Mouse (Mus musculus) monocyte, adult 5-6 weeks (primary cell): ENCODE results near the gene Six1. TPM values are rescaled to one million over a fixed set of nuclear protein-coding genes. Genes with fewer than 3 reads are reported as not detected.
A peak's percentile ranks its signal among the peaks of the same experiment; 100 is the strongest.
"Not testable (repeated sequence)": the region's sequence is repeated elsewhere in the genome, so short reads cannot be mapped to it uniquely, and the experiment has no call there.

ENCODE experiments used
- ATAC-seq: fragments of 153-309, 156-312 bp; replicated peaks from 2 replicates; pipeline ENCODE4 v1.8.0; 2017; ENCODE audit warnings: mild to moderate bottlenecking; ENCODE audit not compliant: low TSS enrichment, insufficient number of reproducible peaks, severe bottlenecking, poor library complexity, low FRiP score
- total RNA-seq: library from RNA; stranded (forward); fragments of 200-1000, 200-491, 200-594 nt; gene quantifications from 3 replicates; pipeline ENCODE4 v1.2.3, GENCODE M21; 2017

The Six1 gene
- total RNA-seq, 1 experiment from 2014 or later = not detected

GRCm38 (mm10) chr12:73038992-73039938 is 14.4 kb downstream of the Six1 start:
- no peak for ATAC-seq

- no peak for ATAC-seq
Measured at GRCm38 (mm10) chr12:73038441-73038991, 15.2 kb downstream of the Six1 start.

- no peak for ATAC-seq
Measured at GRCm38 (mm10) chr12:73037385-73038160, 16.1 kb downstream of the Six1 start.

GRCm38 (mm10) chr12:73034901-73035895 is 18.5 kb downstream of the Six1 start:
- no peak for ATAC-seq

GRCm38 (mm10) chr12:73032665-73033064 is 21.0 kb downstream of the Six1 start:
- ATAC-seq = no peak

GRCm38 (mm10) chr12:73031315-73031714 is 22.4 kb downstream of the Six1 start:
- ATAC-seq = no peak

- ATAC-seq = no peak
Measured at GRCm38 (mm10) chr12:73025490-73025889, 28.2 kb downstream of the Six1 start.

GRCm38 (mm10) chr12:73020941-73021340 is 32.7 kb downstream of the Six1 start:
- ATAC-seq = 0 out of 2 replicates have a peak, but pooled peaks have one; percentile 43

- no peak for ATAC-seq
Measured at GRCm38 (mm10) chr12:73020422-73020821, 33.3 kb downstream of the Six1 start.

- ATAC-seq = no peak
Measured at GRCm38 (mm10) chr12:73018838-73019237, 34.8 kb downstream of the Six1 start.

GRCm38 (mm10) chr12:73016171-73016570 is 37.5 kb downstream of the Six1 start:
- ATAC-seq = no peak

- ATAC-seq = no peak
Measured at GRCm38 (mm10) chr12:73014311-73014710, 39.4 kb downstream of the Six1 start.

GRCm38 (mm10) chr12:73012824-73013223 is 40.9 kb downstream of the Six1 start:
- no peak for ATAC-seq

GRCm38 (mm10) chr12:73012136-73012785 is 41.4 kb downstream of the Six1 start:
- no peak for ATAC-seq

- not testable (repeated sequence) for ATAC-seq
Measured at GRCm38 (mm10) chr12:73002903-73003302, 50.8 kb downstream of the Six1 start.

GRCm38 (mm10) chr12:73002281-73002680 is 51.4 kb downstream of the Six1 start:
- not testable (repeated sequence) for ATAC-seq

- no peak for ATAC-seq
Measured at GRCm38 (mm10) chr12:72998105-72999001, 55.3 kb downstream of the Six1 start.
